Mouse (Mus musculus): ENCODE measurements at regions not wholly inside any gene's neighbourhood (a gene's known extent, or its start where the extent isn't known, plus 50 kb on each side); places are given as distances from the start of the nearest gene placed in this dataset.

- DNase-seq, result no peak
Measured at GRCm38 (mm10) chr16:73117338-73117737, 809.2 kb downstream of the Robo1 start.

GRCm38 (mm10) chr16:73108021-73108452, 799.9 kb downstream of the Robo1 start:
- DNase-seq, result no peak

- no peak for DNase-seq
Measured at GRCm38 (mm10) chr16:73107608-73108007, 799.5 kb downstream of the Robo1 start.

DNA sequence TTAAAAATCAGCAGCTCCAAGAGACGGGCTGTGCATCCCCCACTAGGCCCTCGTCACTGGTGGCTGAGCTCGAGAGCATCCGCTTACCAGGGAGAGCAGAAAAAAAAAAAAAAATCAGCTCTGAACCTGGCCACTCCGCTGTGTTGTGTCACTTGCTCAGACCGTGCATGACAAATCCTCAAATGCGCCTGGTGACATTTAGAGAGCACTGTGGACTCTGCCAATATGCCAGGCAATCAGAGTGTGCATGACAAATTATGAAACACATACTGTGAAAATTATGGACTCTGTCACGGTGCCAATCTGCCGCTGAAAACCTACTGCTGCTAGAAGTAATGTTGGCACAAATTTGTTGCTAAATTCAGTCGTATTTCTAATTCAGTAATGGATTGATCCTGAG, 797.4 kb downstream of the Robo1 start:
- DNase-seq, result no peak

DNA sequence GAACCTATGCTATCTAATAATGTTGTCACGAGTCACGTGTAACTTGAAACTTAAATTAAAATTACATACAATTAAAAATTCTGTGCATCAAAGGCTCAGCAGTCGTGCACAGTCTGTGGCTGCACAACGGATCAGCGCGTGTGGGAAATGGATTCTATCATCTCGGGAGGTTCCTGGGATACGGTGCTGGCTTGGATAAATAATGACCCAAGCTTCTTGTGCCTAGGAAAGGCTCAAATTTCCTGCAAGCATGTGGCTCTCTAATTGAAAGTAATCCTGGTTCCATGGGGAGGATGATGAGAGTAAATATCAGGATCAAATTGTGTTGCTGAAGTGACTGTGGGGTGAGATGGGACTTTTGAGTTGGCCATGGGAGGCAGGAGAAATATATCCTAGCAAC, 792.2 kb downstream of the Robo1 start:
- no peak for DNase-seq

DNA sequence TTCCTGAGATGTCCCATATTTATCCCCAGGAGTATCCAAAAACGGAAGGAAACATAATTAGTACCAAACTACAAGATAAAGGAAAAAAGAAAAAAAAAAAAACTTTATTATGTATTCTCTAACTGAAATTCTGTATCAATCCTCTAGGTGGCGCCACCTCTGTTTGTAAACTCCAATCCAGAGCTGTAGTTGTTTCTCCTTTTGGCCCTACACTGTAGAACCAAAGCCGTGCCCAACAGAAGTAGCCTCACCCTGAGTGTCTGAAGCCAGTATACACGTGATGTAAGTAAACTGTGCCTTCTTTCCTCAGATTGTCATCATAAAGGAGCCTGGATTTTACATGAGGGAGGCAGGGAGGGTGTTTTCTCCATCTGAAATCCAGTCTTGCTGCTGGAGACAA, 790.7 kb downstream of the Robo1 start:
- DNase-seq, result no peak

GRCm38 (mm10) chr16:73097176-73097575, 789.1 kb downstream of the Robo1 start:
- no peak for DNase-seq

GRCm38 (mm10) chr16:73096091-73097083, 788.3 kb downstream of the Robo1 start:
- DNase-seq, result no peak
